Mouse (Mus musculus) urinary bladder, adult 18-20 months (tissue): ENCODE results near the gene Rnf212b.

ENCODE experiments used
- DNase-seq, 2 experiments: peaks; one replicate each; pipeline ENCODE4 v3.0.0; 2022; ENCODE audit warnings: low spot score in 2 of 2, mixed read lengths in 2 of 2

Rnf212b gene

DNA sequence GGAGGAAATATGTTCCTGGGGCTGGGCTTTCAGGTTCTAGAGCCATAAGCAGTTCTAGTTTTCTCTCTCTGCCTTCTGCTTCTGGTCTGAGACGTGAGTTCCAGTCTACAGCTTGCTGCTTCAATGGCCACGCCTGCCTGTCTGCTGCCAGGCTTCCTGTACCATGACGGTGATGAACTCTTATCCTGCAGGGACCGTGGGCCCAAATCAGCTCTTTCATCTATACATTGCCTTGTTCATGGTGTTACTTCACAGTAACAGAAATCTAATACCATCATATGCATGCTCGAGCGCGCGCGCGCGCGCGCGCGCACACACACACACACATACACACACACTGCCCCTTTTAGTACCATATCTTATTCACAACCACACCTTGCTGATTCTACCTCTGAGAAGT lies 17.2 kb upstream of the Rnf212b start:
- DNase-seq: no peak

- DNase-seq: no peak
These were observed 14.3 kb upstream of the Rnf212b start for GRCm38 (mm10) chr14:54799686-54800085.

- DNase-seq: no peak
These were observed 11.5 kb upstream of the Rnf212b start for GRCm38 (mm10) chr14:54802428-54802827.

- no peak for DNase-seq
These were observed 7.8 kb upstream of the Rnf212b start for GRCm38 (mm10) chr14:54806124-54806523.

- peak in 1 of 2 experiments; percentile 37 for DNase-seq
These were observed 4.9 kb upstream of the Rnf212b start for GRCm38 (mm10) chr14:54808718-54809667.

DNA sequence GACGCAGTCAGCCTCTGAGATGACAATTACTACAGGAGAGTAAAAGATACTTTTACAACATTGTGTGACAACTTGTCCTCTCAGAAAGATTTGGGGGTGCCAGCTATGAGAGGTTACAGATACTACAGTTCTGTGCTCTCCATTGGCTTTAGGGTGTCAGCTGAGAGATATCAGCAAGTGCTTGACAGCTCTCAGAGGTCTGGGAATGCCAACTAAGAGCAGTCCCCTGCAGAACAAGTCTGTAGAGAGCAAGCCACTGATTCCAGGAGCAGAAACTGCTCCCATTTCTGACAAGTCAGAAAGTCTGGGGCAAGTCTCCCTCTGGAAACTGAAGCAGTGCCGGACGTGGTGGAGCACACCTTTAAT lies 4.3 kb upstream of the Rnf212b start:
- no peak for DNase-seq

GRCm38 (mm10) chr14:54815737-54816136 lies 1.8 kb downstream of the Rnf212b start:
- DNase-seq: no peak

DNA sequence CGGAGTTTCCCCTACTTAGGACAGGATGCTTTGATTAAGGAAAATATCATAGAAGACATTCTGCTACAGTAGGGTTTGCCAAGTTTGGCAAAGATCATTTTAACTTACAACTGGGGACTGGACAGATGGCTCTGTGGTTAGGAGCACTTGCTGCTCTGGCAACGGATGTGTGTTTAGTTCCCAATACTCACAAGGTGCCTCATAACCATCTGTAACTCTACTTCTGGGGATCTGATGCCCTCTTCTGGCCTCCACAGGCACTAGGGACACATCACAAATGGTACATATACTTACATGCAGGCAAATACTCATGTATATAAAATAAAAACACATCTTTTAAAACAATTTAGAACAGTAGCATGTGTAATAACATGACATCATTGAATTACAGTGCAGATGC lies 3.9 kb downstream of the Rnf212b start:
- no peak for DNase-seq

GRCm38 (mm10) chr14:54822301-54822700 lies 8.4 kb downstream of the Rnf212b start:
- DNase-seq: no peak

DNA sequence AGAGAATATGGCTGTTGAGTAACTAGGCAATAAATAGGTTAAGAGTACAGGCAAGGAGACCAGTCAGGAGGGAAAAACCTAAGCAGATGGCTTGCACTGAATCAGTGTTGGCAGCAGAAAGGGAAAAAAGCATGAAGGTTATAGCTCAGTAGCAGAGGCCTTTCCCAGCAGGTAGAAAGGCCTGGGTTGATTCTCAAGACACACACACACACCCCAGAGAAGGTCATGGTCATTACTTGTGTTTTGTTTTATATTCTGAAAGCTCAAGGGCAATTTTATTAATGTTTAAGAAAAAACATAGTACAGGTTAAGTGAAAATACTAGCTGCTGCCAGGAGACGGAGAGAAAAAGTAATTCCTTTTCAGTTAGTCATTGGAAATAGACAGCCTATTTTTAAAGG lies 9.8 kb downstream of the Rnf212b start:
- no peak for DNase-seq

DNA sequence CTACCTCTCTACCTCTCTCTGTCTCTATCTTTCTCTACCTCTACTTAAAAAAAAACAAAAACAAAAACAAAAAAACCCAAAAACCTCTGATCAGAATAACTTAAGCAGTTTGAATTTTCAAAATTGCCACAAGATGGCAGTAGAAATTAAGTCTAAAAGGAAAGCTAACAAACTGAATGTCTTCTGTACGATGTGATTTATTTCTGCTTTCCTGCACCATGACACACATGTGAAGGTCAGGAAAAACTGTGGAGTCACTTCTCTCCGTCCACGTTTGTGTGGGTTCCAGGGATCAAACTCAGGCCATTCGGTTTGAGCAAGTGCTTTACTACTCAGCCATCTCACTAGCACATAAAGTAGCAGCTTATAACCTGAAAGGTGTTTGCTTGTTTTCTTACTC lies 29.5 kb downstream of the Rnf212b start:
- DNase-seq: peak in 1 of 2 experiments; percentile 27

- no peak for DNase-seq
These were observed 41.8 kb downstream of the Rnf212b start for GRCm38 (mm10) chr14:54855726-54856125.

DNA sequence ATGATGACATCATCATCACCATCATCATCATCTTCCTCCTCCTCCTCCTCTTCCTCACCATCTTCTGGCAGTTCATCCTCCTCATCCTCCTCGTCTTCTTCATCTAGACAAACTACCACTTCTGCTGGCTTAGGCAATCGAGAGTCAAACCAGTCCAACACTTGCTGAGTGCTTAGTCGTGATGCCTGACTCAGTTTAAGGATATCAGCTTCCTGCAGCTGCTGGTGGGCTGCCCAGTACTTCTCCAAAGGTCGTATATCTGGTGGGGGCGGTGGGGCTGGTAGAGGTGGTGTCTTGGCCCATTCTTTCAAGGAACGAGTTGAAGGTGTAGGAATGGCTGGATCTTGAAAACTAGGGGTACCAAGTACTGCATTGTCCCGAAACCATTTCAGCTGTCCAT lies 42.8 kb downstream of the Rnf212b start:
- DNase-seq: no peak

- DNase-seq: no peak
These were observed 44.0 kb downstream of the Rnf212b start for GRCm38 (mm10) chr14:54857891-54858290.

- DNase-seq: peak in 1 of 2 experiments; percentile 43
These were observed 46.6 kb downstream of the Rnf212b start for GRCm38 (mm10) chr14:54860511-54860910.

DNA sequence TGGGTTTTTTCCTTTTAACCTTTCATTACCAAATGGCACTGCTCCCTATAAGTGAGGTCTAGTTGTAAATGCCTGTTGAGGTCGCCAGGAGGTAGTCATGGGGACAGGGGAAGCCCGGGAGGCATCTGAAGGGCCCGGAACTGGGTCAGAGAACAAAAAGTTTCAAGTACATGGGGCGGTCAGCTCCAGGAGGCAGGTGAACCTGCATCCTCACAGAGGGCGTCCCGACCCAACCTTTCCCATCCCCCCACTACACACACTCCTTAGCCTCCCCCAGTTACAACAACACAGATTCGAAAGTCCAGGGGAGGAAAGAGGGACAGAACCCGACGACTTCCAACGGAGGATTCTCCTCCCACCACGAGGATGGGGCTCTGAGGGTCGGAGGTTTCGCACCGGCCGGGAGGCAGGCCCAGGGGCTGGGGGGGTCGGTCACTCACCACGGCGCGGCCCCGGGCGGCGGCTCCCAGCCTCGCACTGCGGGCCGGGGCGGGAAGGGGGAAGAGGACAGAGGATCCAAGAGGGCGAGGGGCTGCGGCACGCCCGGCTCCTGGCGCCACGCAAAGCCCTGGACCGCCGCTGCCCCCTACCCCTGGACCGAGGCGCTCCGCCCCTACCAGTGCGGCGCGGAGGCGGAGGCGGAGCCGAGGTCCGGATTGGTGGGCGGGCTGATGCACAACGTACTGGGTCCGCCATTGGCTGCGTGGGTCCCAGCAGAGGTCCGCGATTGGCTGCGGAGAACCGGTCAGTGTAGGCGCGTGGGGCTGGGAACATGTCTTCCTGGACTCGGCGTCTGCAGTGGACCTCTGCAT lies 49.8 kb downstream of the Rnf212b start:
- peak; percentile 68 to 88 for DNase-seq

- no peak for DNase-seq
These were observed 50.5 kb downstream of the Rnf212b start for GRCm38 (mm10) chr14:54864313-54865036.

- no peak for DNase-seq
These were observed 51.7 kb downstream of the Rnf212b start for GRCm38 (mm10) chr14:54865626-54866025.

- no peak for DNase-seq
These were observed 52.3 kb downstream of the Rnf212b start for GRCm38 (mm10) chr14:54866268-54866667.

- no peak for DNase-seq
These were observed 53.0 kb downstream of the Rnf212b start for GRCm38 (mm10) chr14:54866936-54867335.

GRCm38 (mm10) chr14:54868026-54868425 lies 54.1 kb downstream of the Rnf212b start:
- DNase-seq: no peak

DNA sequence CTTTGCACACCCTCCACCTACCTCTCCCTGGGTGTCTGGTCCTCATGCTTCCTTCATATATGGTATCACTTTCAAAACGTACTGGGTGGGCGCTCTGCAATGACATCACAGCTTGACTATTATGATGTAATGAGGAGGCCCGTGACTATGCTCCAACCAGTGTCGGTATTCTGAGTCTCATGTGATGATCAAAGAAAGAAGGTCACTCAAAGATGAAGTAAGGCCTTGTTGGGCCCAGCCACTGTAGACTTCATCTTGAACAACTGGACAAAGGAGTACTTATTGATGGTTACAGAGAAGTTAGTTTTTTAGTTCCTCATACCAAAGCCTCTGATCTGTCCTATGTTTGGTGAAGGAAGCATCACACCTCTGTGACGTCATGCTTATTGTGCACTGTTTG lies 56.9 kb downstream of the Rnf212b start, which contains the start of gene Homez:
TSS of gene Homez (minus strand) at position 101 of the 400 bp plus-strand sequence.
- DNase-seq: no peak
